Mouse (Mus musculus) liver, embryonic 14.5 days (tissue): ENCODE results near the gene Bmp8a. TPM values are rescaled to one million over a fixed set of nuclear protein-coding genes. Genes with fewer than 3 reads are reported as not detected.

ENCODE experiments used
- ATAC-seq: fragments of 200-750 bp; cut with Nextera tagmentation; 2 replicates; pipeline ENCODE4 v1.8.0; 2017; ENCODE audit warnings: moderate number of reproducible peaks, mild to moderate bottlenecking, moderate library complexity; ENCODE audit not compliant: insufficient read depth
- DNase-seq, 3 experiments: peaks; one replicate each; pipeline ENCODE4 v3.0.0-alpha.2; 2012 to 2013; ENCODE audit warnings: low read depth in 3 of 3, low spot score in 3 of 3
- H3K27ac ChIP-seq: fragments of 300-500 bp; sonication (generic); 2 replicates; pipeline ENCODE4 v1.5.1; 2014; ENCODE audit warnings: moderate library complexity, mild to moderate bottlenecking, control low read depth, inconsistent platforms
- H3K27me3 ChIP-seq: fragments of 300-500 bp; sonication (generic); 2 replicates; pipeline ENCODE4 v1.6.1; 2014; ENCODE audit warnings: mild to moderate bottlenecking, low read length, moderate library complexity; ENCODE audit not compliant: control insufficient read depth, insufficient read depth
- H3K36me3 ChIP-seq: fragments of 300-500 bp; sonication (generic); replicated peaks from 2 replicates; pipeline ENCODE4 v1.6.1; 2014; ENCODE audit warnings: low read depth; ENCODE audit not compliant: control insufficient read depth, insufficient read depth
- H3K4me1 ChIP-seq, 2 experiments: fragments of 200-500 bp in 1 of 2; fragments of 300-500 bp in 1 of 2; sonication (generic) in 1 of 2; replicated peaks; 2 replicates each; pipeline ENCODE4 v1.6.1; 2012 to 2014; ENCODE audit warnings: antibody characterized with exemption in 1 of 2, inconsistent platforms in 1 of 2, low read length in 1 of 2; ENCODE audit not compliant: control insufficient read depth in 2 of 2, insufficient read depth in 2 of 2
- H3K4me2 ChIP-seq: fragments of 300-500 bp; sonication (generic); 2 replicates; pipeline ENCODE4 v1.6.1; 2014; ENCODE audit warnings: low read depth, mild to moderate bottlenecking, control low read depth, moderate library complexity
- H3K4me3 ChIP-seq, 2 experiments: fragments of 200-500 bp in 1 of 2; fragments of 300-500 bp in 1 of 2; sonication (generic) in 1 of 2; 2 replicates each; pipeline ENCODE4 v1.5.1; 2012 to 2014; ENCODE audit warnings: low read depth in 2 of 2, low read length in 2 of 2, mild to moderate bottlenecking in 2 of 2, control low read depth in 1 of 2, inconsistent platforms in 1 of 2, moderate library complexity in 1 of 2; ENCODE audit not compliant: insufficient read depth in 1 of 2
- H3K9ac ChIP-seq: fragments of 300-500 bp; sonication (generic); replicated peaks from 2 replicates; pipeline ENCODE4 v1.6.1; 2014; ENCODE audit warnings: mild to moderate bottlenecking, control low read depth, moderate library complexity
- H3K9me3 ChIP-seq: fragments of 300-500 bp; sonication (generic); 2 replicates; pipeline ENCODE4 v1.6.1; 2016; ENCODE audit warnings: low read length, mixed read lengths; ENCODE audit not compliant: control insufficient read depth
- CTCF ChIP-seq: IDR thresholded peaks from 2 replicates; pipeline ENCODE4 v1.5.1; 2016; ENCODE audit warnings: antibody characterized with exemption, low read depth, control low read depth
- EP300 ChIP-seq: IDR thresholded peaks from 2 replicates; pipeline ENCODE4 v1.6.1; 2016; ENCODE audit warnings: antibody characterized with exemption, low read depth
- WGBS: fragments of 180-500 bp; shearing (Covaris S2); extraction: QIAGEN DNeasy Blood & Tissue Kit; methylation state at CpG from one replicate; pipeline ENCODE4 v1.1.7; 2014; ENCODE audit not compliant: insufficient replicate concordance; 5-methylcytosine and 5-hydroxymethylcytosine counted together
- polyA plus RNA-seq, 2 experiments: library from polyadenylated mRNA; depleted of rRNA in 1 of 2; stranded (reverse) in 1 of 2; unstranded in 1 of 2; fragments of >200 nt; fragmentation: Nextera tagmentation in 1 of 2; extraction: Ambion mirVana in 1 of 2; gene quantifications; 2 replicates each; pipeline versions ENCODE4 v1.2.1 to v1.2.3; 2012 to 2014

Bmp8a gene
- polyA plus RNA-seq, 2 experiments = 0.08 TPM; not detected in 1

GRCm38 (mm10) chr4:123308292-123308691 is 34.8 kb downstream of the Bmp8a start:
- no peaks in the 10 kb centered on the region; the same call in 1 of the 2 replicates for H3K9me3 ChIP-seq
- no peaks in the 10 kb centered on the region for H3K27me3 ChIP-seq
- TF ChIP-seq CTCF = no peak
- no peak for TF ChIP-seq EP300
- H3K9ac ChIP-seq = no peak overlapping the region
- H3K4me1 ChIP-seq = peaks cover 0 to 5% of the 10 kb centered on the region in 2 experiments; a peak in 2 of 4 replicates
- no peak for ATAC-seq
- DNase-seq = no peak
- peaks cover 13% of the 10 kb centered on the region for H3K36me3 ChIP-seq
- no peak overlapping the region for H3K4me3 ChIP-seq
- H3K27ac ChIP-seq = no peak overlapping the region
- WGBS = 42% methylated on average over 3 of the region's 3 CpGs
- no peak overlapping the region for H3K4me2 ChIP-seq

- 88% methylated on average over 10 of the region's 10 CpGs for WGBS
- H3K4me2 ChIP-seq = no peak overlapping the region
- H3K9me3 ChIP-seq = no peaks in the 10 kb centered on the region; the same call in 1 of the 2 replicates
- no peaks in the 10 kb centered on the region for H3K27me3 ChIP-seq
- TF ChIP-seq EP300 = no peak
- TF ChIP-seq CTCF = no peak
- ATAC-seq (no peak), DNase-seq (no peak)
- no peak overlapping the region for H3K4me3 ChIP-seq
- H3K4me1 ChIP-seq = no peaks in the 10 kb centered on the region
- H3K27ac ChIP-seq = no peak overlapping the region
- no peak overlapping the region for H3K9ac ChIP-seq
- H3K36me3 ChIP-seq = peaks cover 26% of the 10 kb centered on the region
Observed at GRCm38 (mm10) chr4:123306999-123307398, 36.1 kb downstream of the Bmp8a start.

- ATAC-seq (peak; percentile 27), DNase-seq (peak in 1 of 3 experiments; percentile 36)
- no peak overlapping the region for H3K4me3 ChIP-seq
- H3K9ac ChIP-seq = no peak overlapping the region
- WGBS = 13% methylated on average over 3 of the region's 3 CpGs
- H3K4me2 ChIP-seq = no peak overlapping the region
- H3K4me1 ChIP-seq = no peaks in the 10 kb centered on the region
- H3K27me3 ChIP-seq = no peaks in the 10 kb centered on the region
- H3K36me3 ChIP-seq = peaks cover 38% of the 10 kb centered on the region
- no peaks in the 10 kb centered on the region; the same call in 1 of the 2 replicates for H3K9me3 ChIP-seq
- H3K27ac ChIP-seq = no peak overlapping the region
- no peak for TF ChIP-seq EP300
- peak; percentile 82 for TF ChIP-seq CTCF
Observed at GRCm38 (mm10) chr4:123305789-123306188, 37.3 kb downstream of the Bmp8a start.

- no peak for ATAC-seq
- Histone ChIP-seq H3K36me3 (peaks cover 99% of the 10 kb centered on the region), H3K9ac (no peak overlapping the region), H3K4me2 (no peak overlapping the region), H3K4me3 (no peak overlapping the region), H3K27me3 (no peaks in the 10 kb centered on the region), H3K4me1 (no peaks in the 10 kb centered on the region), H3K27ac (no peak overlapping the region), H3K9me3 (no peaks in the 10 kb centered on the region; the same call in 1 of the 2 replicates)
- no peak for DNase-seq
- 90% methylated on average over 11 of the region's 11 CpGs for WGBS
- no peak for TF ChIP-seq CTCF
- no peak for TF ChIP-seq EP300
Observed at GRCm38 (mm10) chr4:123298980-123299670, 43.9 kb downstream of the Bmp8a start.

GRCm38 (mm10) chr4:123298226-123298625 is 44.8 kb downstream of the Bmp8a start:
- no peak overlapping the region for H3K27ac ChIP-seq
- no peak overlapping the region for H3K4me2 ChIP-seq
- TF ChIP-seq CTCF = no peak
- TF ChIP-seq EP300 = no peak
- H3K9me3 ChIP-seq = no peaks in the 10 kb centered on the region
- no peaks in the 10 kb centered on the region for H3K4me1 ChIP-seq
- H3K27me3 ChIP-seq = no peaks in the 10 kb centered on the region
- DNase-seq (no peak), ATAC-seq (no peak)
- peaks cover 99% of the 10 kb centered on the region for H3K36me3 ChIP-seq
- no peak overlapping the region for H3K4me3 ChIP-seq
- 88% methylated on average over 4 of the region's 4 CpGs for WGBS
- no peak overlapping the region for H3K9ac ChIP-seq
